Mouse (Mus musculus) megakaryocyte, embryonic 14.5 days (primary cell): ENCODE results near the gene Tyrp1.

ENCODE experiments used
- FLI1 ChIP-seq: IDR thresholded peaks from 2 replicates; pipeline ENCODE4 v1.6.1; 2012; ENCODE audit warnings: low read length, inconsistent platforms, mixed read lengths
- GATA1 ChIP-seq: IDR thresholded peaks from 3 replicates; pipeline ENCODE4 v1.6.1; 2012; ENCODE audit warnings: mixed read lengths, low read length, inconsistent platforms, borderline replicate concordance

DNA sequence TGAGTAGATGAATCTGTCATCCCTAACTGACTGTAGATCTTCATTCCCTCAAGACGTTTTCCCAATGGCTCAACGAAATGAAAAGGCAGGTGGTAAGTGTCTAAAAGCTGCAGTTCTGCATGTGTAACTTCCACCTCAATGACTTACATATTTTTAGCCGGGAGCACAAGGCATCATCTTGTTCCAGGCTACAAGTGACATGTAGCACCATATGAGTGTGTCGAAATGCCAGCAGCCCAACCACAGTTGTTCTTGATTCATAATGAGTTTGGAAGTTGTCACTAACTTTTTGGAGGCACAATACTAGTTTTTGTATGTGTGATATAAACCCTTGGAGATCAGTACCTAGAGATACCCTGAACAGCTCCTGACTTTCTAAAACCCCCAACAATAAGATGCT is 5.4 kb downstream of the Tyrp1 start:
- TF ChIP-seq GATA1, result no peak
- TF ChIP-seq FLI1, result no peak
